Mouse (Mus musculus): Measurements from ENCODE around the gene Nadk.

DNA sequence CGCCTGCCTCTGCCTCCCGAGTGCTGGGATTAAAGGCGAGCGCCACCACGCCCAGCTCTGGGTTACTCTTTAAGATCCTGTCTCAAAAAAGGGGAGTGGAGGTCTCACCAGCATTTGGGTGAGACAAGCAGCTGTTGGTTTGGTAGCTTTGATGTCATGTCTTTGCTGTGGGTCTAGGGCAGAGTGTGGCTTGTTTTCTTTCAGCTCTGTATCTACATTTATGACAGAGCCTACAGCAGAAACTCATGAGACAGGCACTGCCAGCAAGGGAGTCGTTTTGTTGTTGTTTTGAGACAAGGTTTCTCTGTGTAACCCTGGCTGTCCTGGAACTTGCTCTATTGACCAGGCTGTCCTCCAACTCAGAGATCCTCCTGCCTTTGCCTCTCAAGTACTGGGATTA lies 41.6 kb downstream of the Nadk start:
- no peak for TF ChIP-seq CTCF (IDR thresholded peaks at IDR 0.05; ENCODE audit: extremely low read depth, insufficient read depth, insufficient read length, insufficient replicate concordance)
- no peak for TF ChIP-seq POLR2A (IDR thresholded peaks at IDR 0.05; ENCODE audit: low read depth, low read length)
